Mouse (Mus musculus) liver, postnatal 0 days (tissue): Measurements from ENCODE around the gene Cfap161.

Experiments used
- CTCF ChIP-seq: sonication (generic); IDR thresholded peaks from 2 replicates; pipeline ENCODE4 v1.5.1; 2016; ENCODE audit warnings: antibody characterized with exemption, low read depth
- EP300 ChIP-seq: IDR thresholded peaks from 2 replicates; pipeline ENCODE4 v1.6.1; 2016; ENCODE audit warnings: antibody characterized with exemption, low read depth, mild to moderate bottlenecking

DNA sequence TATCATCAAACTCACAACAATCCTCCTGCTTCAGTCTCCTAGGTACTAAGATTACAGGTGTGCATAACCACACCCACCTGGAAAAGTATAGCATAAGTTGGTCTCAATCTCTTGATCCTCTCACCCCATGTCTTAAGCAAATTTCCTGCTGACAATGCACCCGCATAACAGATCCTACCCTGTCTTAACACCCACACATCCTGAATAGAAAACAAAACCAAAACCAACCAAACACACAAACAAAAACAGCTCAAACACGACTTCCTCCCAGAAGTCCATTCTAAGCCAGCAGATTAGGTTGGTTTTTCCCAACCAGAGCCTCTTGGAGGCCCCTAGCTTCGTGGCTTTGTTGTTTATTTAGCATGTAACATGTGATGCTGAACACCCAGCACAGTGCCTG is 52.0 kb downstream of the Cfap161 start:
- TF ChIP-seq CTCF, result no peak
- no peak for TF ChIP-seq EP300
